Mouse (Mus musculus): Measurements from ENCODE around the gene H2-Ob.

GRCm38 (mm10) chr17:34200047-34200446 lies 38.7 kb upstream of the H2-Ob start:
- TF ChIP-seq CTCF (IDR thresholded peaks at IDR 0.05; ENCODE audit: low read depth, low read length) (no peak), POLR2A (IDR thresholded peaks at IDR 0.05; ENCODE audit: extremely low read depth, insufficient read depth, low read length) (no peak)
